Mouse (Mus musculus): Measurements from ENCODE around the gene Rem2.

DNA sequence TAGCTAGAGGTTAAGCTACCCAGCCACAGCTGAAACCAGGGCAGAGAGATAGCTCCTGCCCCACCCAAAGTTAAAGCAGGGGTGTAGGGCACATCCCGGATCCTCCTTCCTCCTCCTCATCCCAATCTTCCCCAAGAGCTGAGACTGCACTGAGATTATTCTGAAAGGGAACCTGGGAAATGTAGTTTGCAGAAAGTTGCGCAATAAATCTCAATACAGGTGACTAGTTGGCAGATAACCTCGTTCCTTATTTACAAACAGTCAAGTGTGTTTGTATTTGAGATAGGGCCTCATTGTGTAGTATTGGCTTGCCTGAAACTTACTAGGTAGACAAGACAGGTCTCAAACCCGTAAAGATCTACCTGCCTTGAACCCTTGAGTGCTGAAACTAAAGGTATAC, 13.8 kb upstream of the Rem2 start:
- TF ChIP-seq POLR2A (IDR thresholded peaks at IDR 0.05; ENCODE audit: borderline replicate concordance, control insufficient read depth, low read depth, low read length) = no peak
- TF ChIP-seq CTCF (IDR thresholded peaks at IDR 0.05; ENCODE audit: control insufficient read depth, insufficient read depth, low read length) = no peak
